Mouse (Mus musculus): ENCODE measurements around the gene Dnlz.

- TF ChIP-seq POLR2A (IDR thresholded peaks at IDR 0.05; ENCODE audit: borderline replicate concordance, low read depth, low read length) = no peak
- TF ChIP-seq CTCF (IDR thresholded peaks at IDR 0.05; ENCODE audit: low read depth, low read length) = no peak
Observed at GRCm38 (mm10) chr2:26388682-26389153, 36.8 kb upstream of the Dnlz start.

Measured in bone marrow macrophage, adult 2 months (primary cell).